Mouse (Mus musculus): ENCODE measurements around the gene Ptpn11. TPM values are rescaled to one million over a fixed set of nuclear protein-coding genes. Genes with fewer than 3 reads are reported as not detected.
A peak's percentile ranks its signal among the peaks of the same experiment; 100 is the strongest.

Ptpn11 gene
- total and polyA plus RNA-seq, 2 experiments from 2014 or later, result 27.9 to 47.5 TPM

- TF ChIP-seq CTCF (IDR thresholded peaks at IDR 0.05; ENCODE audit: low read depth), result no peak
- Histone ChIP-seq H3K9ac (replicated peaks; ENCODE audit: low read length) (no peak overlapping the region), H3K27ac (no peak overlapping the region), H3K4me1 (ENCODE audit: insufficient read depth, low read length) (no peaks in the 10 kb centered on the region), H3K27me3 (ENCODE audit: insufficient read depth, low read length) (no peaks in the 10 kb centered on the region), H3K36me3 (ENCODE audit: insufficient read depth, low read length) (peaks cover 48% of the 10 kb centered on the region), H3K4me2 (ENCODE audit: low read depth, low read length) (no peak overlapping the region), H3K9me3 (ENCODE audit: low read length) (no peaks in the 10 kb centered on the region), H3K4me3 (ENCODE audit: low read length) (no peak overlapping the region)
- DNase-seq (ENCODE audit: low spot score), result no peak
- no peak for ATAC-seq
- WGBS, result 89% methylated on average over 7 of the region's 7 CpGs
Measured at GRCm38 (mm10) chr5:121162923-121163322, 28.3 kb downstream of the Ptpn11 start.

GRCm38 (mm10) chr5:121162285-121162684, 28.9 kb downstream of the Ptpn11 start:
- Histone ChIP-seq H3K4me1 (ENCODE audit: insufficient read depth, low read length) (no peaks in the 10 kb centered on the region), H3K36me3 (ENCODE audit: insufficient read depth, low read length) (peaks cover 48% of the 10 kb centered on the region), H3K9ac (replicated peaks; ENCODE audit: low read length) (no peak overlapping the region), H3K9me3 (ENCODE audit: low read length) (no peaks in the 10 kb centered on the region), H3K27me3 (ENCODE audit: insufficient read depth, low read length) (no peaks in the 10 kb centered on the region), H3K4me3 (ENCODE audit: low read length) (no peak overlapping the region), H3K4me2 (ENCODE audit: low read depth, low read length) (no peak overlapping the region), H3K27ac (no peak overlapping the region)
- DNase-seq (ENCODE audit: low spot score) (no peak), ATAC-seq (peak; percentile 43; the same call in 1 of the 2 replicates)
- no peak for TF ChIP-seq CTCF (IDR thresholded peaks at IDR 0.05; ENCODE audit: low read depth)
- 57% methylated on average over 5 of the region's 5 CpGs for WGBS

- Histone ChIP-seq H3K4me2 (ENCODE audit: low read depth, low read length) (no peak overlapping the region), H3K36me3 (ENCODE audit: insufficient read depth, low read length) (peaks cover 28% of the 10 kb centered on the region), H3K27me3 (ENCODE audit: insufficient read depth, low read length) (no peaks in the 10 kb centered on the region), H3K9ac (replicated peaks; ENCODE audit: low read length) (no peak overlapping the region), H3K27ac (no peak overlapping the region), H3K4me1 (ENCODE audit: insufficient read depth, low read length) (no peaks in the 10 kb centered on the region), H3K9me3 (ENCODE audit: low read length) (no peaks in the 10 kb centered on the region), H3K4me3 (ENCODE audit: low read length) (no peak overlapping the region)
- ATAC-seq (no peak), DNase-seq (ENCODE audit: low spot score) (no peak)
- WGBS, result 79% methylated on average over 7 of the region's 7 CpGs
- TF ChIP-seq CTCF (IDR thresholded peaks at IDR 0.05; ENCODE audit: low read depth), result no peak
Measured at GRCm38 (mm10) chr5:121158966-121159365, 32.2 kb downstream of the Ptpn11 start.

- Histone ChIP-seq H3K27ac (no peak overlapping the region), H3K27me3 (ENCODE audit: insufficient read depth, low read length) (no peaks in the 10 kb centered on the region), H3K4me3 (ENCODE audit: low read length) (no peak overlapping the region), H3K4me2 (ENCODE audit: low read depth, low read length) (no peak overlapping the region), H3K9ac (replicated peaks; ENCODE audit: low read length) (no peak overlapping the region), H3K9me3 (ENCODE audit: low read length) (no peaks in the 10 kb centered on the region), H3K36me3 (ENCODE audit: insufficient read depth, low read length) (peaks cover 24% of the 10 kb centered on the region), H3K4me1 (ENCODE audit: insufficient read depth, low read length) (no peaks in the 10 kb centered on the region)
- DNase-seq (ENCODE audit: low spot score) (no peak), ATAC-seq (no peak)
- WGBS, result 93% methylated on average over 5 of the region's 5 CpGs
- TF ChIP-seq CTCF (IDR thresholded peaks at IDR 0.05; ENCODE audit: low read depth), result no peak
Measured at GRCm38 (mm10) chr5:121157489-121157888, 33.7 kb downstream of the Ptpn11 start.

- no peaks in the 10 kb centered on the region for H3K27me3 ChIP-seq (ENCODE audit: insufficient read depth, low read length)
- H3K4me2 ChIP-seq (ENCODE audit: low read depth, low read length), result no peak overlapping the region
- H3K27ac ChIP-seq, result no peak overlapping the region
- ATAC-seq, result 0 out of 2 replicates have a peak, but pooled peaks have one; percentile 32
- no peak for TF ChIP-seq CTCF (IDR thresholded peaks at IDR 0.05; ENCODE audit: low read depth)
- H3K4me1 ChIP-seq (ENCODE audit: insufficient read depth, low read length), result no peaks in the 10 kb centered on the region
- no peaks in the 10 kb centered on the region for H3K9me3 ChIP-seq (ENCODE audit: low read length)
- no peak overlapping the region for H3K4me3 ChIP-seq (ENCODE audit: low read length)
- no peak overlapping the region for H3K9ac ChIP-seq (replicated peaks; ENCODE audit: low read length)
- 71% methylated on average over 2 of the region's 2 CpGs for WGBS
- peaks cover 24% of the 10 kb centered on the region for H3K36me3 ChIP-seq (ENCODE audit: insufficient read depth, low read length)
- DNase-seq (ENCODE audit: low spot score), result no peak
Measured at GRCm38 (mm10) chr5:121157017-121157416, 34.2 kb downstream of the Ptpn11 start.

GRCm38 (mm10) chr5:121156121-121156520, 35.1 kb downstream of the Ptpn11 start:
- H3K4me2 ChIP-seq (ENCODE audit: low read depth, low read length), result no peak overlapping the region
- H3K9me3 ChIP-seq (ENCODE audit: low read length), result no peaks in the 10 kb centered on the region
- H3K9ac ChIP-seq (replicated peaks; ENCODE audit: low read length), result no peak overlapping the region
- H3K4me3 ChIP-seq (ENCODE audit: low read length), result no peak overlapping the region
- H3K27ac ChIP-seq, result no peak overlapping the region
- H3K4me1 ChIP-seq (ENCODE audit: insufficient read depth, low read length), result no peaks in the 10 kb centered on the region
- DNase-seq (ENCODE audit: low spot score) (no peak), ATAC-seq (no peak)
- H3K36me3 ChIP-seq (ENCODE audit: insufficient read depth, low read length), result peaks cover 25% of the 10 kb centered on the region
- 87% methylated on average over 4 of the region's 4 CpGs for WGBS
- H3K27me3 ChIP-seq (ENCODE audit: insufficient read depth, low read length), result no peaks in the 10 kb centered on the region
- no peak for TF ChIP-seq CTCF (IDR thresholded peaks at IDR 0.05; ENCODE audit: low read depth)

GRCm38 (mm10) chr5:121150684-121151083, 40.5 kb downstream of the Ptpn11 start:
- Histone ChIP-seq H3K27ac (no peak overlapping the region), H3K4me1 (ENCODE audit: insufficient read depth, low read length) (0 out of 2 replicates have a peak, but pooled peaks cover 5% of the 10 kb centered on the region), H3K36me3 (ENCODE audit: insufficient read depth, low read length) (peaks cover 43% of the 10 kb centered on the region), H3K27me3 (ENCODE audit: insufficient read depth, low read length) (no peaks in the 10 kb centered on the region), H3K4me3 (ENCODE audit: low read length) (no peak overlapping the region), H3K9me3 (ENCODE audit: low read length) (no peaks in the 10 kb centered on the region), H3K4me2 (ENCODE audit: low read depth, low read length) (no peak overlapping the region), H3K9ac (replicated peaks; ENCODE audit: low read length) (no peak overlapping the region)
- TF ChIP-seq CTCF (IDR thresholded peaks at IDR 0.05; ENCODE audit: low read depth), result no peak
- no peak for ATAC-seq
- 89% methylated on average over 4 of the region's 4 CpGs for WGBS
- no peak for DNase-seq (ENCODE audit: low spot score)
